Mouse (Mus musculus) ES-CJ7 (cell line): ENCODE data around the gene Npas4.

Experiments
- DNase-seq: peaks from one replicate; pipeline ENCODE4 v3.0.0; 2011; ENCODE audit warnings: low read depth, low spot score

Npas4 gene

DNA sequence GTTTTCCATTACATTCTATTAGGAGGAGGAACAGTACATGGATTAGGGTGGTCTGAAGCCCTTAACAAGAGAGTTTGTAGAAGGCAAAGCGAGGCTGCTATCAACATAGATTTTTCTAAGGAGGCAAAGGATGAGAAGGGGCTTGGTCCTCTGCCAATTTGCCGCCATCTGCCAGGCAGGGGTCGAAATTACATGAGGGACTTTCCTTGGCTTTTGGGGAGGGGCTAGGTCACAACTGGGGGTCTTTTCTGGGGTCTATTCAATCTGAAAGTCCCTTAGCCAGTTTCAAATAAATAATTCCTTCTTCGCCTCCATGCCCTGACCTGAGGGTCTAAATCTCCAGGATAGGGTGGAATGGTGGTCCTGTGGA lies at the start of gene Npas4:
Gene Npas4 (minus strand): TSS at position 61 of the 370 bp plus-strand sequence.
- no peak for DNase-seq

DNA sequence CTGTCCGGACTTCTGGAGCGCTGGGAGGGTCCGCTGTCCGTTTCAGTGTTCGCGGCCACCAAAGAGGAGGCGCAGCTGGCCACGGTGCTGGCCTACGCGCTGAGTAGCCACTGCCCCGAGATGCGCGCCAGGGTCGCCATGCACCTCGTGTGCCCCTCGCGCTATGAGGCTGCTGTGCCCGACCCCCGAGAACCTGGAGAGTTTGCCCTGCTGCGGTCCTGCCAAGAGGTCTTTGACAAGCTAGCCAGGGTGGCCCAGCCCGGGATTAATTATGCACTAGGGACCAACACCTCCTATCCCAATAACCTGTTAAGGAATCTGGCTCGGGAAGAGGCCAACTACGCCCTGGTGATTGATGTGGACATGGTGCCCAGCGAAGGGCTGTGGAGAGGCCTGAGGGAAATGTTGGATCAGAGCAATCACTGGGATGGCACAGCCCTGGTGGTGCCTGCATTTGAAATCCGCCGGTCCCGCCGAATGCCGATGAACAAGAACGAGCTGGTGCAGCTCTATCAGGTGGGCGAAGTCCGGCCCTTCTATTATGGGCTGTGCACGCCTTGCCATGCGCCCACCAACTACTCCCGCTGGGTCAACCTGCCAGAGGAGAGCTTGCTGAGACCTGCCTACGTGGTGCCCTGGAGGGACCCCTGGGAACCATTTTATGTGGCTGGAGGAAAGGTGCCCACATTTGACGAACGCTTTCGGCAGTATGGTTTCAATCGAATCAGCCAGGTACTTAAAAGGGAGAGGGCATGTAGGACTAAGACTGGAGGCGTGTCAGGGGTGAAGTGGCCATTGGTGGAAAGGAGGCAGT lies 49.4 kb upstream of the Npas4 start:
- no peak for DNase-seq

DNA sequence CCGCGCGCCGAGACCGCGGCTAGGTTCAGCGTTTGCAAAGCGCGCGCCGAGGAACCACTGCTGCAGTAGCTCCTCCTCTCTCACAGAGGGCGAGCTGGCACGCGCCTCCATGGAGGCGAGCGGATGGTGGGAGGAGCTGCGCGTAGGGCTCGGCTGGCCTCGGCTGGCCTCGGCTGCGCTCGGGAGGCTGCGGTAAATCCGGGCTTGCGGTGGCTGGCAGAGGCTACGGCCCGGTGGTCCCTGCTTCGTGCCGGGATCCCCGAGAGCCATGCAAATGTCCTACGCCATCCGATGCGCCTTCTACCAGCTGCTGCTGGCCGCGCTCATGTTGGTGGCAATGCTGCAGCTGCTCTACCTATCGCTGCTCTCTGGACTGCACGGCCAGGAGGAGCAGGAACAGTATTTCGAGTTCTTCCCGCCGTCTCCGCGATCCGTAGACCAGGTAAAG lies 48.6 kb upstream of the Npas4 start, which contains the start of the genes B4gat1 and AC124502.3:
Gene B4gat1 (plus strand): TSS at position 118 of the 448 bp plus-strand sequence.
Gene AC124502.3 (plus strand): TSS at position 183 of the 448 bp plus-strand sequence.
- peak; percentile 87 for DNase-seq

DNA sequence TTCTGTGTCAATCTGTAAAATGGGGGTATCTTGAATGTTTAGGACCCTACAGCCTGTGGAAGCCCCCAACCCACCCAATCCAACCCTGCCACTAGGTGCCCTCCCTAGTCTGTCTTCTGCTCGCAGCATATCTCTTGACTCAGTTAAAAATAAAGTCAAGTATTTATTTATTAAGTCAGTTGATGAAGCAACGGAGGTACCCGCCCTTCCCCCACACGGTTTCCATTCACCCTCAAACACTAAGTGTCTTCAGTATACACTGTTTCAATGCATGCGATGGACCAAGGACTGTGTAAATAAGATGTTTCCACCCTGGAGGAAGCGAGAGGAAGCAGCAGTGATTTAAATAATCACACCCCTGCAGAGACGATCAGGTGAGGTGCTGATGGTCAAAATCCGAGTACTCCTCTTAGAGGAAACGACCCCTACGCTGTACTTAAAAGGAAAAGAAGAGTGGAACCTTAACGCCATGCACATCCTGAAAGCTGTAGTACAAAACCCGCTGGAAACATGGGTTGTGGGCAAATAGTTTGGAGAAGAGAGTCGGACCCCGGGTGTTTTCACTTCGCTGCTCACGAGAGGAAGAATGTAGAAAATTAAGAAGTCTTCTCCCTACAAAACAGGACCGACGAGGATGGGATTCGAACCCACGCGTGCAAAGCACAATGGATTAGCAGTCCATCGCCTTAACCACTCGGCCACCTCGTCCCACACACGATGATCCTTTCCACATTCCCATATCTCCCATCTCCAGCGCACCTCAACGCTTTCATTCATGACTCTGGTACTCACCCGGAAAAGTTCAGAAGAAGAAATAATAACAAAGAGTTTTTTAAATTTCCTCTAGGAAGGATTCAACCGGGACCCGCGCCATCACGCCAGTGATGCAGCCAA lies 47.8 kb upstream of the Npas4 start:
- DNase-seq: peak; percentile 85

DNA sequence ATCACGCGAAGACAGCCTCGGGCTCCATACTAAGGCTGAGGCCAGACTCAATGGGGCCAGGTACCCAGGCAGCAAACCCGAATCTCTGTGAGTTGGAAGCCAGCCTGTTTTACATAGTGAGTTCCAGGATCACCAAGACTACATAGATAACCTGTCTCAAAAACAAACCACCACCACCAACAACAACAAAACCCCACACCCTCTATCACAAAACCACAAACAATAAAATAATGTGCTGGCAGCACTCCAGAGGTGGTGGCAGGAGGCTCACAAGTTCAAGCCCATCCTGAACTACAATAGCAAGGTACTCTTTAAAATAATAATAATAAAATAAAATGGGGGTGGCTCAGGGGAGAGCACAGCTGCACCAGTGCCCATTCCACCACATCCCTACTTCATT lies 46.5 kb upstream of the Npas4 start:
- no peak for DNase-seq

DNA sequence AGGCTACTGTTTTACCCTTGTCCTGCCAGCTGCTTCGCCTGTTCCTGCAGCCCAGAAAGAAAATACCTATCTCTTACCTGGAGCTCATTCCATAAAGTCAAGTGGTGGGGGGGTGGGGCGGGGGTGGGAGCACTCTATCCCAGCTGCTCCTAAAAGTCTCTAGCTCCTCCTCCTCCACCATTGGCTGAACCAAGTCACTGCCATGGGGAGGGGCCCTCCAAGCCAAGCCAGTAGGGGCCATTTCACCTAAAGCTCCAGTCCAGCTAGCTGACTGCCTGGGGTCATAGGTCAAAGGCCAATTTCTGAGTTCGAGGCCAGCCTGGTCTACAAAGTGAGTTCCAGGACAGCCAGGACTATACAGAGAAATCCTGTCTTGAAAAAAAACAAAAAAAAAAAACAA lies 42.6 kb upstream of the Npas4 start:
- DNase-seq: no peak

DNA sequence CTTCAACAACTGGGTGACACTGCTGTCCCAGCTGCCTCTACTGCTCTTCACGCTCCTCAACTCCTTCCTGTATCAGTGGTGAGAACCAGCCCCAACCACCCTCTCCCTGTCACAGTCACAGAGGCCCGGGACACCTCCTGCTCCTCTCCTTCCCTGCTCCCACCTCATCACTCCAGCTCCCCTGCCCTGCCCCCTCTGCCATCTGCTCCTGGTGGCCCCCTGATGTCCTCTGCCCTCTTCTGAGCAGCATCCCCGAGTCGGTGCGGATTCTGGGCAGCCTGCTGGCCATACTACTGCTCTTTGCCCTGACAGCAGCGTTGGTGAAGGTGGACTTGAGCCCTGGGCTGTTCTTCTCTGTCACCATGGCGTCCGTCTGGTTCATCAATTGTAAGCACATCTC lies 36.0 kb upstream of the Npas4 start:
- DNase-seq: no peak

DNA sequence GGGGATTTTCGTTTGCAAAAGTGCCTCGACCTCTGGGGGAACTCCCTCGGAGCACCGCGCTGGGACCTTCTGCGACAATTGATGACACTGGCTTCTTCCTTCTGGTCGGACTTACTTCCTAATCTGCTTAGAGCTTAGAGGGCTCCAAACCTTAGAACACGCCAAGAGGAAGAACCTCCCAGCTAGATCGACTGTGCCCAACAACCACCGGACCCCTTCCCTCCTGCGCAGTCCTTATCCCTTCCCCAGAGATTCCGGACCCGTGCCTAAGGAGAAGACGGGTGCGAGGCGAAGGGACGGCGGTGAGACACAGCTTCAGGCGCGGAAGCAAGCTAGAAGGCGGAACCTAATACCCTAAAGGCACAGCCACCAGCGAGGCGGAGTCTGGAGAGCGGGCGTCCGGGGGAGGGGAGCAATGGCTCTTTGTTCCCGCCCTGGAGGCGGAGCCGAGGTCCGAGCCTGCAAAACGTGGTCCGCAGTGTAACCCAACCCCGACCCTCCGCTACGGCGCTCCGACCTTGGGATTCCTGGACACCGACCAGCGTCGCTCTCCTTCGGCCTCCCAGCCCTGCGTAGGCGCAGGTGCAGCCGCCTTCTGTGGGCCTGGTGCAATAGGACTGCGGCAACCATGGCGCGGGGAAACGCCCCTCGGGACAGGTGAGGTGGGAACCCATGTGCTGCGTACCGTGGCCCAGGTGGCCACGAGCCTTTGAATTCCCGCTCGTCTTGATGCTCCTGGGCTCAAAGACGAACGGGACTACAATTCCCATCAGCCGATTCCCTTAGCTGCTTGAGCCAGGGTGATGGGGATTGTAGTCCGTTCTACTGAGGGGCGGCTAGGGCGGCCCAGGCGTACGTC lies 33.7 kb upstream of the Npas4 start, which contains the start of gene Slc29a2:
Gene Slc29a2 (plus strand): TSS at position 240 of the 859 bp plus-strand sequence.
- peak; percentile 95 for DNase-seq

DNA sequence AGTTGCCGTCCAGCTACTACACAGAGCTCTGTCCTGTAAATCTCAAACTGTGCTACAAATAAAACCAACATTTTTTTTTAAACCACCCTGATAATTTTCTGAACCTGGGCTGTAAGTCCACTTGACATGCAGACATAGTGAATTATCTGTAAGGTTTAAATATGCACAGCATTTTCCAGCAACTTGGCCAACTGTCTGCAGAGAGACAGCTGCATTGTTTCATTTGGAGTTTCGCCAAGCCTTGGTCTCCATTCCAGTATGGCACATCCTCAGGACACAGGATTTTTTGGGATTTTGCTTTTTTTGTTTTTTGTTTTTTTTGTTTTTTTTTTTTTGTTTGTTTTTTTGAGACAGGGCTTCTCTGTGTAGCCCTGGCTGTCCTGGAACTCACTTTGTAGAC lies 31.3 kb upstream of the Npas4 start:
- no peak for DNase-seq

DNA sequence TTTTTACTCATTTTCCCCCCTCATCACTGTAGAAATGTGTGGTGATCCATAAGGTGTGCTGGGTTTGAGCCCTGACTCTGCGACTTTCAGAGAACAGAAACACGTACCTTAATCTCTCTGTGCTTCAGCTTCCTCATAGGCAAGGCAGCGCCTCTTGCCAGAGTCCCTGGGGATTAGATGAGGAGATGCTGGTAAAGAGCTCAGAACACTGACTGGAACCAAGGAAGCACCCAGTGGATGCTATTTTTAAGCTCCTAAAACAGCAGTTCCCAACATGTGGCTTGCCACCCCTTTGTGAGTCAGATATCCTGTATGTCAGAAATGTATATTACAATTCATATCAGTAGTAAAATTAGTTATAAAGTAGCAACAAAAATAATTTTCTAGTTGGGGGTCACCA lies 28.1 kb upstream of the Npas4 start:
- DNase-seq: no peak

DNA sequence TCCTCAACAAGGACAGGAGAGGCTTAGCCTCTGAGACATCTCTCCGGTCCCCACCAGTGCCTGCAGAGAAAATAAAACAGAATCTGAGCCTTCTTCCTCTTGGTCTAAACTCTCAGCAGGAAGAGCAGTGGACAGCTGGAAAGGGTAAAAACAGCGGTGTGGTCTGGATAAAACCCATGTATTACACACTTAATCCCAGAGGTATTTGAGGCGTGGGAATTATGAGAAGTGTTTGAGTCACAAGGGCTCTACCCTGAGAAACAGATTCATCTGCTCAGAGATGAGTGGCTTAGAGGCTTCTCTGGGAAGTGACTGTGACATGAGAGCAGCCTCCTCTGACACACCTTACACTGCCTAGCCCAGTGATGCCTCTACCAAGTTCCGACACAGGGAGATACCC lies 27.5 kb upstream of the Npas4 start:
- DNase-seq: no peak

DNA sequence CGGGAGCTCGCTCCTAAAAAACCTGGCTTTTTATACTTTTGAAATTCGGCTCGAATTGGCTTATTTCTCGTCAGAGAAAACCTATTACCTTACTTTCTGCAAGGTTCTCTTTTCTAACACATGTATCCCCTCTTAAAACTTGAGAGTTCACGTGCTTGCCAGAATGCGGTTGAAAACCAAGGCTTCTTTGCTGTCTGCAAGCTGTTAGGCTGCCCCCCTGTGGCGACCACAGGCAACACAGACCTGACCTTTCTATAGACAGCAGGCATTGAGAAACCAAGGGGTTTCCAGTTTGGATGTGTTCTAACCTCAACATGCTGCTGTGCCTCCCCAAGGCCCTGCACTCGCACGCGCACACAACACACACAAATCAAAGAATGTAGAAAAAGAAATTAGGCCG lies 26.7 kb upstream of the Npas4 start:
- peak; percentile 93 for DNase-seq

DNA sequence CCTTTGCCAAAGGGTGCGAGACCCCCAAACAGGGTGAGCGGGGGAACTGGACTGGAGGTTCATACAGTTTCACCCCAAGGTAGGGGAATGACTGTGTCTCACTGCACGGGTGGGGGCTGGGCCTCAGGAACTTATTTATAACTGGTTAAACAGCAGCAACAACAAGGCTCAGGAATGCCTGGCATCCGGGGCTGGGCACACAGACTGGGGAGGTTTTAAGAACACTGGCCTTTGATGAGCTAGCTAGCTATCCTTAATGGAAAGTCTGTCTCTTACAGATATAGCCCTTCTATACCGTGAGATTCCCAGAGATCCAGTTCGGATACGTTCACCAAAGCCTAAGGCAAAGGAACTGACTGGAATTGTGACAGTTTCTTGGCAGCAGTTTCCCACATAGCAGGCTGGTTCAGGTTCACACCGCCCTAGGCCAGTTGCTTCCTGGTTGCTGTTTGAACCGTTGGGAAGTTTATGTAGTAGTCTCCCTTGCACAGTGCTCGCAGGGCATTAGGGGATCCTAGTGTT lies 26.2 kb upstream of the Npas4 start:
- peak; percentile 81 for DNase-seq

DNA sequence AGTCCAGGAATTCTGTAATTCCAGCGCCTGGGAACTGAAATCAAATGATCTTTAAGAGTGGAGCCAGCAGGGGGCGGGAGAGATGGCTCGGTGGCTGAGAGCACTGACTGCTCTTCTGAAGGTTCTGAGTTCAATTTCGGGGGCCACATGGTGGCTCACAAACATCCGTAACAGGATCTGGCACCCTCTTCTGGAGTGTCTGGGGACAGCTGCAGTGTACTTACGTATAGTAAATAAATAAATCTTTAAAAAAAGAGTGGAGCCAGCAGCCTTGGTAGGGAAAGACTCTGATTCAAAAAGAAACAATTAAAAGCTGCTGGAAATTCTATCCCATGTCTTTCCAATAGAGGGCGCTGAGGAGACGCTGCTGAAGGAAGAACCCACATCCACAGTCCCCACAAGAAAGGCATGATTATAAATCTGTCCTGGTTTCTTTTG lies 24.9 kb upstream of the Npas4 start:
- peak; percentile 89 for DNase-seq

DNA sequence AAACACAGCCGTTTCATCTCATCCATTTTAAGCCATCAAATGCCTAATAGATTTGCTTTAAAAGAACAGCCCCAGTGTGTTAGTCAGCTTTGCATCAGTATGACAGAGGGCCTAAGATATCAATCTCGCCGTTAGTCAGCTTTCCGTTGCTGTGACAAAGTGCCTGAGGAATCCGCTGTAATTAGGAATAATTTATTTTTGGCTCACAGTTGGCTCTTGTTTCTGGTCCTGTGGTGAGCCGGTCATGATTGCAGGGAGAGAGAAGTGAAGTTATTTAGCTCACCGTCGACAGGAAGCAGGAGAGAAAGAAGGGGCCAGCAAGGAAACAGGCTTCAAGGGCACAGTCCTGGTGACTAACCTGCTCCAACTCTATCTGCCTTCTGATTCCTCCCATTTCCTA lies 23.0 kb upstream of the Npas4 start:
- no peak for DNase-seq

DNA sequence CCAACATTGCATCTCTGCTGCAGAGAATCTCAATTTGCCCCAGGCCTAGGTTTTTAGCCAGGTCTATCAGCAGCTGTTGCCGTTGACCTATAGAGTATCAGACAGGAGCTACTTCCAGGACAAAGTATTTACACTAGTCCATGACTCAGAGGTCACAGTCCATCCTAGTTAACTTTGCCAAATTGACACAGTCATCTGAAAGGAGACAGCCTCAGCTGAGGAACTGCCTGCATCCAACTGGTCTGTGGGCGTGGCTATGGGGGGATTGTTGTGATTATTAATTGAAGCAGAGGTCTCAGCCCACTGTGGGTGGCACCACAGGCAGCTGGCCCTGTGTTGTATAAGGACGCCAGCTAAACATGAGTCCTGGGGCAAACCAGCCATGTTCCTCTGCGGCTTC lies 14.8 kb upstream of the Npas4 start:
- DNase-seq: no peak

DNA sequence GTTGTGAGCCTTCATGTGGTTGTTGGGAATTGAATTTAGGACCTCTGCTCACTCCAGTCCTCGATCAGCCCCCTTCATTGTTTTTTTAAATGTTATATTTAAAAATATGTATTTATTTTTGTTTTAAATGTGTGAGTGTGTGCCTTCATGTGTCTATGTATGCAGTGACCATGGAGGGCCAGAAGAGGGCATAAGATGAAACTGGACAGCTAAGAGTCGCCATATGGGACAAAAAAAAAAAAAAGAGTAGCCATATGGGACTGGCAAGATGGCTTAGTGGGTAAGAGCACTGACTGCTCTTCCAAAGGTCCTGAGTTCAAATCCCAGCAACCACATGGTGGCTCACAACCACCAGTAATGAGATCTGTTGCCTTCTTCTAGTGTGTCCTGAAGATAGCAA lies 13.5 kb upstream of the Npas4 start:
- DNase-seq: peak; percentile 67

DNA sequence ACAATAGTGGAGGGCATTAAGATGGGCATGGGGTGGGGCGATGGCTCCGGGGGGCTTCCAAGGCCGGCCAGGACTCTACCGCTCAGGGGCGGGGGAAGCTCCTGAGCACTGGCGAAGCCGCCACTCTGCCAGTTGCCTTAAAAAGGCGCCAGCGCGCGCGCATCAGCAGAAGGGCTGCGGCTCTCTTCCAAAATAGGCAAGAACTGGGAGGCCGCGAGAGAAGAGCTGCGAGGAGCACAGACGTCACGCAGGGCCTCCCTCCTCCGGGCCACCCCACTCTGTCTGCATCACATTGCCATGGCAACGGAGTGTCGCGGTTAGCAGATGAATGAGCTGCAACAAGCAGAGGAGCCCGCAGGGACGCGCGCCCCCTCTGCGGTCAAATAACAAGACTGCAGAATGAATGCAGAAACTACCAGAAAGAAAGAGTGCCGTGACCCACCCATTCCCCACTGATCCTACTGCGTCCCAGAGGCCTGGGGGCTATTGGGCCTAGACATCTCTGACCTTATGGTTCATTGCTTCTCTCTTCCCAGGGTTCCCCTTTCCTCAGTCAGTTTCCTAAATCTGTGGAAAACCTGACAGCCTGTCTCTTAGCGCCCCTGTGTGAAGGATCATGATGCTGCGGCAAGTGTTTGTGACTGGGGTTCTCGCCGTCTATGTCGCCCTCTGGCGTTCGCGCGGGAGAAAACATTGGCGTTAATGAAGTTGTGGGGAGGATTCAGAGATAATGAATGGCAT lies 11.7 kb upstream of the Npas4 start:
- peak; percentile 95 for DNase-seq

DNA sequence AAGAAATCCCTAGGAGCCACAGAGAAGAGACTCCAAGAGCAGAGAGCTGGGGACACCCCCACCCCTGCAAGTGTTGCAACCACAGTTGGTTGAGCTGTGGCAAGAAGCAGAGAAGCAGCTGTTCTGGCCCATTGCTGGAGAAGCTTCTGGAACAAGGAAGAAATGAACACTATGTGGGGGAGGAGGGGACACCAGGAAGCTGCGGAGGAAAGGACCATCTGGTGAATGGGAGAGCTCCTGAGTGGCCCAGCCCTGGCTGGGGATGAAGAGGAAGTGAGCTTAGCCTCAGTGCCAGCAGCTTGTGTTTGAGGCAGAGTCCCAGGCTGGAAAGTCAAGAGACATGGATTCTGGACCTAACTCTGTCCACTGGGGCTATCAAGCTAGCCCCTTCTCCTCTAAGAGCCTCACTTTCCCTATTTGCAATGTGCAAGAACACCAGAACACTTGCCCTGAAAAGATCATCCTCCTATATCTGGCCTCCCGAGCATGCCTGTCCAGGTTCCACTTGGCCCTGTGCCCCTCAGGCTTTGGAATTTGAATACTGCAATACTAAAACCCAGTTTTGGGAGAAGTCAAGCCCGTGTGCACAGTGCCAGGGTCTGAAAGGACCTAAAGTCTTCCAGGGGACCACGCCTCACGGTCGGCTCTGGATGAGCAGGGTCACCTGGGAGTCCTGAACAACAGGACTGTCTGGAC lies 9.5 kb upstream of the Npas4 start:
- no peak for DNase-seq

DNA sequence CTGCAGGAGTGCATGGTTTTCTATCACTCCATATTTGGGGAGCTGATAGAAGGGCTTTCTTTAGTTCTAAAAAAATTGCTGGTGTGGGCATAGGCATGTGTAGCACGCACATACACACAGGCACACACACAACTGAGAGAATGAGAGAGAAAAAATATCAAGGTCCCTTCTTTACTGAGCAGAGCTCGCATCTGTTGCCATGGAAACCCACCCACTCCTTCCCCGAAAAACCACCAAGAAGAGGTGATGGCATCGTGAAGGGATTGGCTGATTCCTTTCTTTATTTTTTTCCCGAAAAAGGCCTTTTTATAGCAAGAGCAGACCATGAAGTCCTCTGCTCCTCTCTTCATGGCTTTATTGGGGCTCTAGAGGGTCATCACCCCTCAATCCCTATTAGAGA lies 3.9 kb upstream of the Npas4 start:
- DNase-seq: no peak
